Mouse (Mus musculus): ENCODE results near the gene Gpsm3. TPM values are rescaled to one million over a fixed set of nuclear protein-coding genes. Genes with fewer than 3 reads are reported as not detected.

Gene Gpsm3
- total and polyA plus RNA-seq, 3 experiments = 13.0 to 38.7 (median 18.2) TPM

GRCm38 (mm10) chr17:34549843-34550242 is 39.8 kb upstream of the Gpsm3 start:
- no peak overlapping the region for H3K4me3 ChIP-seq (replicated peaks in 1 of 3; ENCODE audit: low read depth in 2 of 3, low read length in 2 of 3, poor library complexity in 1 of 3)
- H3K9me3 ChIP-seq (replicated peaks; ENCODE audit: low read length) = no peaks in the 10 kb centered on the region
- DNase-seq (ENCODE audit: extremely low read depth) = no peak
- in situ Hi-C loops (cut with MboI; ENCODE audit: low pct_ligation_motif_present, low pct_unique_long_range_greater_than_20kb, low sequenced_read_pairs) = loop anchor here (10.0 kb wide), 3 partner anchors 105 to 305 kb away; no protein-coding TSS in a partner anchor
- no peaks in the 10 kb centered on the region for H3K79me2 ChIP-seq (replicated peaks; ENCODE audit: control insufficient read depth, extremely low read depth, insufficient read depth, poor library complexity, severe bottlenecking)
- H3K4me2 ChIP-seq (ENCODE audit: insufficient read depth, low read depth, poor library complexity, severe bottlenecking) = no peak overlapping the region
- dilution Hi-C loops (cut with MboI; ENCODE audit: extremely low pct_ligation_motif_present, extremely low pct_unique_long_range_greater_than_20kb, low sequenced_read_pairs) = no loop called here
- H3K36me3 ChIP-seq (replicated peaks in 1 of 2; ENCODE audit: control insufficient read depth in 1 of 2, insufficient read depth in 1 of 2, low read length in 1 of 2) = peaks cover 12 to 50% of the 10 kb centered on the region in 2 experiments
- H3K9ac ChIP-seq (ENCODE audit: insufficient read depth, low read depth) = no peak overlapping the region
- TF ChIP-seq CTCF (conservative IDR thresholded peaks at IDR 0.05 in 1 of 2, IDR thresholded peaks at IDR 0.05 in 1 of 2; ENCODE audit: low read depth in 2 of 2, low read length in 2 of 2) = no peak
- TF ChIP-seq PAX5 (IDR thresholded peaks at IDR 0.05; ENCODE audit: low read length) = no peak
- no peak for TF ChIP-seq ZNF384 (IDR thresholded peaks at IDR 0.05; ENCODE audit: low read depth, low read length)
- no peak for TF ChIP-seq IRF4 (IDR thresholded peaks at IDR 0.05; ENCODE audit: low read depth, low read length)
- TF ChIP-seq UBTF (IDR thresholded peaks at IDR 0.05; ENCODE audit: low read depth, low read length) = no peak
- TF ChIP-seq CHD2 (IDR thresholded peaks at IDR 0.05; ENCODE audit: low read length) = no peak
- TF ChIP-seq MYC (IDR thresholded peaks at IDR 0.05; ENCODE audit: low read depth, low read length) = no peak
- no peak for TF ChIP-seq HCFC1 (IDR thresholded peaks at IDR 0.05; ENCODE audit: low read depth, low read length)
- no peak for TF ChIP-seq GABPA (IDR thresholded peaks at IDR 0.05; ENCODE audit: insufficient replicate concordance, low read depth, low read length)
- no peak for TF ChIP-seq CHD1 (IDR thresholded peaks at IDR 0.05; ENCODE audit: low read depth, low read length)
- no peak for TF ChIP-seq POLR2AphosphoS2 (IDR thresholded peaks at IDR 0.05; ENCODE audit: low read depth, low read length)
- no peak for TF ChIP-seq MXI1 (IDR thresholded peaks at IDR 0.05; ENCODE audit: low read depth, low read length)
- no peak for TF ChIP-seq MEF2A (IDR thresholded peaks at IDR 0.05; ENCODE audit: borderline replicate concordance, low read depth, low read length)
- TF ChIP-seq RAD21 (IDR thresholded peaks at IDR 0.05; ENCODE audit: low read depth, low read length) = no peak
- no peak for TF ChIP-seq USF1 (IDR thresholded peaks at IDR 0.05; ENCODE audit: low read depth, low read length)
- TF ChIP-seq SMC3 (IDR thresholded peaks at IDR 0.05; ENCODE audit: low read depth, low read length) = no peak
- no peak for TF ChIP-seq ETS1 (conservative IDR thresholded peaks at IDR 0.05; ENCODE audit: low read depth, low read length)
- no peak for TF ChIP-seq MAFK (IDR thresholded peaks at IDR 0.05; ENCODE audit: insufficient replicate concordance, low read length)
- H3K27ac ChIP-seq (ENCODE audit: insufficient read depth, low read depth) = no peak overlapping the region
- H3K27me3 ChIP-seq (replicated peaks) = no peaks in the 10 kb centered on the region
- H3K4me1 ChIP-seq (ENCODE audit: control insufficient read depth in 1 of 2, insufficient read depth in 2 of 2) = peaks cover 0 to 7% of the 10 kb centered on the region in 2 experiments; a peak in 2 of 4 replicates

DNA sequence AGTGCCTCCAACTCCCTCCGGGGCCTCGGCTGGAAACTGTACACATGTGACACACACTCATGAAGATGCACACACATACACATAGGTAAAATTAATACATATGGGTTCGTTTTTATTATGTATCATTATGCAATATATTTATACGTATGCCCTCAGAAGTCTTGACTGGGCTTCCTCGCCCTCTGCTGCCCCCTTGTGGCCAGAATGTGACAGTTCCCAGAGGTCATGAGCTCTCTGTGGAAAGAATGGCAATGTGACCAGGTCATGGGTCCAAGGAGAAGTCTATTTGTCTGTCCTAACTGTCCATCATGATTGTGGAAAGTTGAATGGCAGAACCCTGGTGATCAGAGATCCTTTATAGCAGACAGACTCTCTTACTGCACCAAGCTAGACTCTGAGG is 34.1 kb upstream of the Gpsm3 start:
- no peak overlapping the region for H3K4me2 ChIP-seq (ENCODE audit: insufficient read depth, low read depth, poor library complexity, severe bottlenecking)
- dilution Hi-C loops (cut with MboI; ENCODE audit: extremely low pct_ligation_motif_present, extremely low pct_unique_long_range_greater_than_20kb, low sequenced_read_pairs) (no loop called here), in situ Hi-C loops (cut with MboI; ENCODE audit: low pct_ligation_motif_present, low pct_unique_long_range_greater_than_20kb, low sequenced_read_pairs) (loop anchor here (10.0 kb wide), 2 partner anchors 111 to 311 kb away; no protein-coding TSS in a partner anchor)
- peaks cover 0 to 36% of the 10 kb centered on the region in 2 experiments for H3K36me3 ChIP-seq (replicated peaks in 1 of 2; ENCODE audit: control insufficient read depth in 1 of 2, insufficient read depth in 1 of 2, low read length in 1 of 2)
- no peaks in the 10 kb centered on the region for H3K9me3 ChIP-seq (replicated peaks; ENCODE audit: low read length)
- TF ChIP-seq CTCF (conservative IDR thresholded peaks at IDR 0.05 in 1 of 2, IDR thresholded peaks at IDR 0.05 in 1 of 2; ENCODE audit: low read depth in 2 of 2, low read length in 2 of 2) = peak; percentile 87 to 92
- no peak for TF ChIP-seq MEF2A (IDR thresholded peaks at IDR 0.05; ENCODE audit: borderline replicate concordance, low read depth, low read length)
- TF ChIP-seq SIN3A (IDR thresholded peaks at IDR 0.05; ENCODE audit: low read length) = no peak
- TF ChIP-seq MAX (IDR thresholded peaks at IDR 0.05; ENCODE audit: low read length) = no peak
- TF ChIP-seq RAD21 (IDR thresholded peaks at IDR 0.05; ENCODE audit: low read depth, low read length) = peak; percentile 76
- TF ChIP-seq HCFC1 (IDR thresholded peaks at IDR 0.05; ENCODE audit: low read depth, low read length) = no peak
- no peak for TF ChIP-seq USF2 (conservative IDR thresholded peaks at IDR 0.05; ENCODE audit: low read depth, low read length)
- peak; percentile 85 for TF ChIP-seq SMC3 (IDR thresholded peaks at IDR 0.05; ENCODE audit: low read depth, low read length)
- no peak for TF ChIP-seq ZKSCAN1 (IDR thresholded peaks at IDR 0.05; ENCODE audit: borderline replicate concordance, low read depth, low read length)
- no peak for TF ChIP-seq POLR2A (IDR thresholded peaks at IDR 0.05; ENCODE audit: low read depth, low read length)
- 0 out of 2 replicates have a peak, but pooled peaks have one; percentile 59 for TF ChIP-seq ZC3H11A (IDR thresholded peaks at IDR 0.05; ENCODE audit: low read depth, low read length)
- TF ChIP-seq KAT2A (IDR thresholded peaks at IDR 0.05; ENCODE audit: insufficient replicate concordance, low read length) = no peak
- H3K4me1 ChIP-seq (ENCODE audit: control insufficient read depth in 1 of 2, insufficient read depth in 2 of 2) = no peaks in the 10 kb centered on the region
- no peak overlapping the region for H3K27ac ChIP-seq (ENCODE audit: insufficient read depth, low read depth)
- H3K79me2 ChIP-seq (replicated peaks; ENCODE audit: control insufficient read depth, extremely low read depth, insufficient read depth, poor library complexity, severe bottlenecking) = no peaks in the 10 kb centered on the region
- DNase-seq (ENCODE audit: extremely low read depth) = peak; percentile 74
- H3K4me3 ChIP-seq (replicated peaks in 1 of 3; ENCODE audit: low read depth in 2 of 3, low read length in 2 of 3, poor library complexity in 1 of 3) = no peak overlapping the region
- no peaks in the 10 kb centered on the region for H3K27me3 ChIP-seq (replicated peaks)
- H3K9ac ChIP-seq (ENCODE audit: insufficient read depth, low read depth) = no peak overlapping the region

Data from CH12.LX (cell line).